14 mouse cellular contexts compared by ENCODE assay signal in genomic region chr5:129943402-129943801, GRCm38 (mm10). TPM values are rescaled to one million over a fixed set of nuclear protein-coding genes. Genes with fewer than 3 reads are reported as not detected.
DNase-seq lines count a peak whose midpoint lies in the region; ATAC-seq and TF ChIP-seq lines count a peak whose summit lies in the region.
"Had no signal": no experiment of that assay in that cellular context is flagged by ENCODE, and none has a peak within 500 bp of the region (broad histone marks: within the 10 kb centered on the region; RNA-seq: fewer than 3 reads in every experiment).

No protein-coding gene starts in this region.

- peak overlapping the region; percentile 27; the same call in 1 of the 2 replicates for H3K4me2 ChIP-seq in intestine, postnatal 0 days (replicated peaks; ENCODE audit: low read depth)
- H3K4me2 ChIP-seq in intestine, embryonic 15.5 days (replicated peaks) = no peak overlapping the region
- H3K4me2 ChIP-seq in neural tube, embryonic 13.5 days = peak overlapping the region; percentile 20; the same call in 1 of the 2 replicates

- H3K4me1 ChIP-seq in intestine, postnatal 0 days (replicated peaks; ENCODE audit: control insufficient read depth, insufficient read depth, low read length) = no peaks in the 10 kb centered on the region
- H3K4me1 ChIP-seq in intestine, embryonic 15.5 days (replicated peaks) = no peaks in the 10 kb centered on the region
- H3K4me1 ChIP-seq in neural tube, embryonic 13.5 days (replicated peaks) = peaks cover 12% of the 10 kb centered on the region

- 58% methylated on average over 1 of the region's 1 CpGs for WGBS in intestine, postnatal 0 days
- whole genome bisulfite sequencing in intestine, embryonic 15.5 days = 63% methylated on average over 1 of the region's 1 CpGs
- 88% methylated on average over 1 of the region's 1 CpGs for WGBS in neural tube, embryonic 13.5 days

- H3K9ac ChIP-seq in intestine, postnatal 0 days (ENCODE audit: low read depth, low read length) = no peak overlapping the region
- H3K9ac ChIP-seq in intestine, embryonic 15.5 days = no peak overlapping the region
- H3K9ac ChIP-seq in neural tube, embryonic 13.5 days = no peak overlapping the region

- TF ChIP-seq CTCF in gastrocnemius, adult 2 months (IDR thresholded peaks at IDR 0.05) = no peak
- TF ChIP-seq CTCF in intestine, postnatal 0 days (IDR thresholded peaks at IDR 0.05; ENCODE audit: low read depth) = no peak

- no peak for ATAC-seq in intestine, postnatal 0 days
- ATAC-seq in intestine, embryonic 15.5 days = no peak
- no peak for ATAC-seq in neural tube, embryonic 13.5 days (ENCODE audit: low read depth)

- DNase-seq in gastrocnemius, adult 2 months = no peak
- no peak for DNase-seq in gastrocnemius, adult 18-20 months (ENCODE audit: low spot score)
- DNase-seq in neural tube, embryonic 10.5 days (ENCODE audit: extremely low spot score, low spot score) = no peak
- no peak for DNase-seq in right cerebral cortex, adult 18-20 months
- DNase-seq in embryo, embryonic 10.5 days (ENCODE audit: low spot score) = no peak
- DNase-seq: adrenal gland, postnatal 14 days; cerebellum, adult 9-11 months; lung, adult 18-20 months; thymus, postnatal 36 days had no signal

- peak overlapping the region; percentile 89; the same call in 1 of the 2 replicates for H3K27ac ChIP-seq in gastrocnemius, adult 2 months
- no peak overlapping the region for H3K27ac ChIP-seq in intestine, postnatal 0 days (ENCODE audit: low read depth, low read length)
- no peak overlapping the region for H3K27ac ChIP-seq in intestine, embryonic 15.5 days
- no peak overlapping the region for H3K27ac ChIP-seq in neural tube, embryonic 13.5 days (replicated peaks)

- no peaks in the 10 kb centered on the region for H3K9me3 ChIP-seq in intestine, postnatal 0 days (ENCODE audit: control insufficient read depth)
- no peaks in the 10 kb centered on the region for H3K9me3 ChIP-seq in intestine, embryonic 15.5 days
- H3K9me3 ChIP-seq in neural tube, embryonic 13.5 days = no peaks in the 10 kb centered on the region

- H3K27me3 ChIP-seq in intestine, postnatal 0 days (replicated peaks; ENCODE audit: control insufficient read depth, insufficient read depth, low read length) = no peaks in the 10 kb centered on the region
- H3K27me3 ChIP-seq in intestine, embryonic 15.5 days (replicated peaks) = no peaks in the 10 kb centered on the region
- no peaks in the 10 kb centered on the region for H3K27me3 ChIP-seq in neural tube, embryonic 13.5 days

- intact Hi-C loops in gastrocnemius, adult 2 months (cut with DNase I) = no loop called here

- 0 out of 2 replicates have a peak, but pooled peaks cover 7% of the 10 kb centered on the region for H3K36me3 ChIP-seq in intestine, postnatal 0 days (ENCODE audit: control insufficient read depth, insufficient read depth)
- no peaks in the 10 kb centered on the region for H3K36me3 ChIP-seq in intestine, embryonic 15.5 days
- no peaks in the 10 kb centered on the region for H3K36me3 ChIP-seq in neural tube, embryonic 13.5 days

- peak overlapping the region; percentile 93; the same call in 1 of the 2 replicates for H3K4me3 ChIP-seq in gastrocnemius, adult 2 months
- no peak overlapping the region for H3K4me3 ChIP-seq in intestine, postnatal 0 days (ENCODE audit: low read depth, low read length)
- H3K4me3 ChIP-seq in intestine, embryonic 15.5 days (replicated peaks) = no peak overlapping the region
- no peak overlapping the region for H3K4me3 ChIP-seq in neural tube, embryonic 13.5 days

RNA-seq across cellular contexts. Expression of gene Vkorc1l1, which starts 1.6 kb away (rescaled TPM):
- total RNA-seq in gastrocnemius, adult 2 months (2021) = 10 to 100 TPM; 21.4 to 22.9 TPM
- 10 to 100 TPM; 21.5 to 21.9 TPM for total RNA-seq in gastrocnemius, adult 18-20 months (2021)
- 84.7 and 92.1 TPM in 2 replicates for polyA plus RNA-seq in intestine, postnatal 0 days (2015; fragmentation: Nextera tagmentation; extraction: Ambion mirVana)
- 26.5 and 30.9 TPM in 2 replicates for polyA plus RNA-seq in intestine, embryonic 15.5 days (2015; fragmentation: Nextera tagmentation; extraction: Ambion mirVana)
- polyA plus RNA-seq in neural tube, embryonic 13.5 days (2015; fragmentation: Nextera tagmentation; extraction: Ambion mirVana) = 29.8 and 32.0 TPM in 2 replicates

RNA-seq across cellular contexts. Expression of gene Nupr1l, which starts 35.1 kb away (rescaled TPM):
- not detected for total RNA-seq in gastrocnemius, adult 2 months (2021)
- total RNA-seq in gastrocnemius, adult 18-20 months (2021) = under 1 TPM; 0.41 to 0.47 TPM
- 3.3 and 3.8 TPM in 2 replicates for polyA plus RNA-seq in intestine, postnatal 0 days (2015; fragmentation: Nextera tagmentation; extraction: Ambion mirVana)
- polyA plus RNA-seq in intestine, embryonic 15.5 days (2015; fragmentation: Nextera tagmentation; extraction: Ambion mirVana) = 1.8 and 1.9 TPM in 2 replicates
- polyA plus RNA-seq in neural tube, embryonic 13.5 days (2015; fragmentation: Nextera tagmentation; extraction: Ambion mirVana) = 4.9 and 6.1 TPM in 2 replicates

RNA-seq across cellular contexts. Expression of gene Phkg1, which starts 45.1 kb away (rescaled TPM):
- total RNA-seq in gastrocnemius, adult 2 months (2021) = 100 to 1,000 TPM; 314 to 437 TPM
- 100 to 1,000 TPM; 297 to 369 TPM for total RNA-seq in gastrocnemius, adult 18-20 months (2021)
- not detected in 2 replicates for polyA plus RNA-seq in intestine, postnatal 0 days (2015; fragmentation: Nextera tagmentation; extraction: Ambion mirVana)
- polyA plus RNA-seq in intestine, embryonic 15.5 days (2015; fragmentation: Nextera tagmentation; extraction: Ambion mirVana) = 0.08 and 0.16 TPM in 2 replicates
- 0.32 and 0.33 TPM in 2 replicates for polyA plus RNA-seq in neural tube, embryonic 13.5 days (2015; fragmentation: Nextera tagmentation; extraction: Ambion mirVana)
- polyA plus RNA-seq: neural tube, embryonic 11.5 days; stomach, embryonic 14.5 days had no signal

RNA-seq across cellular contexts. Expression of gene Zbed5, which starts 47.9 kb away (rescaled TPM):
- under 1 TPM; 0.20 to 0.45 TPM for total RNA-seq in gastrocnemius, adult 2 months (2021)
- total RNA-seq in gastrocnemius, adult 18-20 months (2021) = under 1 TPM; 0.32 to 0.64 TPM
- 1.8 and 2.4 TPM in 2 replicates for polyA plus RNA-seq in intestine, postnatal 0 days (2015; fragmentation: Nextera tagmentation; extraction: Ambion mirVana)
- 2.4 and 3.2 TPM in 2 replicates for polyA plus RNA-seq in intestine, embryonic 15.5 days (2015; fragmentation: Nextera tagmentation; extraction: Ambion mirVana)
- polyA plus RNA-seq in neural tube, embryonic 13.5 days (2015; fragmentation: Nextera tagmentation; extraction: Ambion mirVana) = 12.9 and 13.3 TPM in 2 replicates

RNA-seq across cellular contexts. Expression of gene Chchd2, which starts 56.1 kb away (rescaled TPM):
- total RNA-seq in gastrocnemius, adult 2 months (2021) = 100 to 1,000 TPM; 604 to 698 TPM
- total RNA-seq in gastrocnemius, adult 18-20 months (2021) = 100 to 1,000 TPM; 609 to 675 TPM
- 1,534 and 1,607 TPM in 2 replicates for polyA plus RNA-seq in intestine, postnatal 0 days (2015; fragmentation: Nextera tagmentation; extraction: Ambion mirVana)
- 990 and 1,082 TPM in 2 replicates for polyA plus RNA-seq in intestine, embryonic 15.5 days (2015; fragmentation: Nextera tagmentation; extraction: Ambion mirVana)
- 916 and 967 TPM in 2 replicates for polyA plus RNA-seq in neural tube, embryonic 13.5 days (2015; fragmentation: Nextera tagmentation; extraction: Ambion mirVana)
